Mouse (Mus musculus) MEL (cell line): ENCODE results near the gene Dglucy. TPM values are rescaled to one million over a fixed set of nuclear protein-coding genes. Genes with fewer than 3 reads are reported as not detected.

Source experiments
- DNase-seq: peaks from one replicate; pipeline ENCODE4 v3.0.0; 2011; ENCODE audit warnings: low read depth, low spot score
- H3K27ac ChIP-seq: 2 replicates; pipeline ENCODE4 v1.5.1; 2012; ENCODE audit warnings: low read depth, mild to moderate bottlenecking, control low read depth, low read length, moderate library complexity; ENCODE audit not compliant: control insufficient read depth
- H3K27me3 ChIP-seq, 2 experiments: fragments of 150-350 bp in 1 of 2; sonication (generic) in 1 of 2; 2 replicates each; pipeline ENCODE4 v1.6.1; 2012; ENCODE audit warnings: low read length in 2 of 2, mild to moderate bottlenecking in 2 of 2, improper control_type of control experiment in 1 of 2, moderate library complexity in 1 of 2; ENCODE audit not compliant: insufficient read depth in 2 of 2, control insufficient read depth in 1 of 2
- H3K36me3 ChIP-seq, 2 experiments: 2 replicates each; pipeline ENCODE4 v1.6.1; 2012 to 2014; ENCODE audit warnings: low read length in 2 of 2, improper control_type of control experiment in 1 of 2, inconsistent platforms in 1 of 2, mild to moderate bottlenecking in 1 of 2; ENCODE audit not compliant: insufficient read depth in 2 of 2, control insufficient read depth in 1 of 2
- H3K4me1 ChIP-seq, 2 experiments: fragments of 150-350 bp in 1 of 2; sonication (generic) in 1 of 2; 2 replicates each; pipeline ENCODE4 v1.6.1; 2012; ENCODE audit warnings: low read length in 2 of 2, improper control_type of control experiment in 1 of 2, mild to moderate bottlenecking in 1 of 2; ENCODE audit not compliant: insufficient read depth in 2 of 2, control insufficient read depth in 1 of 2
- H3K4me3 ChIP-seq, 2 experiments: fragments of 150-350 bp in 1 of 2; sonication (generic) in 1 of 2; 2 replicates each; pipeline ENCODE4 v1.5.1; 2012; ENCODE audit warnings: low read depth in 2 of 2, low read length in 2 of 2, mild to moderate bottlenecking in 2 of 2, moderate library complexity in 2 of 2, control low read depth in 1 of 2, improper control_type of control experiment in 1 of 2; ENCODE audit not compliant: control insufficient read depth in 1 of 2, insufficient read depth in 1 of 2
- H3K79me2 ChIP-seq: 2 replicates; pipeline ENCODE4 v1.6.1; 2012; ENCODE audit warnings: mild to moderate bottlenecking, low read length, moderate library complexity; ENCODE audit not compliant: control insufficient read depth, poor library complexity, insufficient read depth
- H3K9ac ChIP-seq: 2 replicates; pipeline ENCODE4 v1.6.1; 2012; ENCODE audit warnings: low read depth, mild to moderate bottlenecking, control low read depth, low read length, moderate library complexity; ENCODE audit not compliant: control insufficient read depth, poor library complexity, severe bottlenecking
- H3K9me3 ChIP-seq: fragments of 150-350 bp; sonication (generic); replicated peaks from 2 replicates; pipeline ENCODE4 v1.6.1; 2012; ENCODE audit warnings: mild to moderate bottlenecking, low read length, improper control_type of control experiment, moderate library complexity; ENCODE audit not compliant: insufficient read depth
- CHD1 ChIP-seq: IDR thresholded peaks from 2 replicates; pipeline ENCODE4 v1.6.1; 2012; ENCODE audit warnings: low read depth, mild to moderate bottlenecking, inconsistent platforms, low read length, improper control_type of control experiment
- CHD2 ChIP-seq: IDR thresholded peaks from 2 replicates; pipeline ENCODE4 v1.6.1; 2011; ENCODE audit warnings: low read length, improper control_type of control experiment
- CTCF ChIP-seq, 3 experiments: IDR thresholded peaks in 2 of 3; conservative IDR thresholded peaks in 1 of 3; 2 replicates each; pipeline ENCODE4 v1.5.1; 2011 to 2012; ENCODE audit warnings: low read length in 3 of 3, low read depth in 2 of 3, mild to moderate bottlenecking in 2 of 3, improper control_type of control experiment in 1 of 3, inconsistent platforms in 1 of 3, mixed read lengths in 1 of 3, moderate library complexity in 1 of 3; ENCODE audit not compliant: control insufficient read depth in 1 of 3, insufficient read depth in 1 of 3, poor library complexity in 1 of 3, severe bottlenecking in 1 of 3
- E2F4 ChIP-seq: IDR thresholded peaks from 2 replicates; pipeline ENCODE4 v1.6.1; 2011; ENCODE audit warnings: low read depth, low read length, improper control_type of control experiment, borderline replicate concordance
- EP300 ChIP-seq, 2 experiments: IDR thresholded peaks; 2 replicates each; pipeline ENCODE4 v1.6.1; 2011; ENCODE audit warnings: improper control_type of control experiment in 2 of 2, low read length in 2 of 2, low read depth in 1 of 2, mild to moderate bottlenecking in 1 of 2
- GABPA ChIP-seq: IDR thresholded peaks from 2 replicates; pipeline ENCODE4 v1.6.1; 2012; ENCODE audit warnings: low read depth, mild to moderate bottlenecking, inconsistent platforms, low read length, improper control_type of control experiment, moderate library complexity
- GATA1 ChIP-seq: IDR thresholded peaks from 2 replicates; pipeline ENCODE4 v1.6.1; 2011; ENCODE audit warnings: low read depth, low read length, improper control_type of control experiment
- HCFC1 ChIP-seq: IDR thresholded peaks from 2 replicates; pipeline ENCODE4 v1.6.1; 2012; ENCODE audit warnings: low read depth, mild to moderate bottlenecking, inconsistent platforms, low read length, improper control_type of control experiment, moderate library complexity
- KAT2A ChIP-seq: conservative IDR thresholded peaks from 2 replicates; pipeline ENCODE4 v1.6.1; 2012; ENCODE audit warnings: low read depth, low read length, improper control_type of control experiment, inconsistent platforms
- MAFK ChIP-seq: IDR thresholded peaks from 2 replicates; pipeline ENCODE4 v1.6.1; 2011; ENCODE audit warnings: low read depth, mild to moderate bottlenecking, low read length, improper control_type of control experiment, borderline replicate concordance
- MAZ ChIP-seq: IDR thresholded peaks from 2 replicates; pipeline ENCODE4 v1.6.1; 2012; ENCODE audit warnings: low read depth, mild to moderate bottlenecking, inconsistent platforms, low read length, improper control_type of control experiment
- MXI1 ChIP-seq: IDR thresholded peaks from 2 replicates; pipeline ENCODE4 v1.6.1; 2011; ENCODE audit warnings: mild to moderate bottlenecking, low read depth, low read length, improper control_type of control experiment
- MYB ChIP-seq: IDR thresholded peaks from 2 replicates; pipeline ENCODE4 v1.6.1; 2011; ENCODE audit warnings: mild to moderate bottlenecking, low read depth, low read length, improper control_type of control experiment
- MYC ChIP-seq: IDR thresholded peaks from 2 replicates; pipeline ENCODE4 v1.6.1; 2011; ENCODE audit warnings: low read depth, mild to moderate bottlenecking, low read length, improper control_type of control experiment, moderate library complexity
- NRF1 ChIP-seq: IDR thresholded peaks from 2 replicates; pipeline ENCODE4 v1.6.1; 2014; ENCODE audit warnings: low read depth, mild to moderate bottlenecking, inconsistent platforms, low read length, improper control_type of control experiment, moderate library complexity; ENCODE audit not compliant: poor library complexity, insufficient read depth, severe bottlenecking
- POLR2AphosphoS2 ChIP-seq: IDR thresholded peaks from 2 replicates; pipeline ENCODE4 v1.6.1; 2011; ENCODE audit warnings: low read length, improper control_type of control experiment
- RCOR1 ChIP-seq: IDR thresholded peaks from 2 replicates; pipeline ENCODE4 v1.6.1; 2012; ENCODE audit warnings: low read depth, mild to moderate bottlenecking, inconsistent platforms, low read length, improper control_type of control experiment
- SIN3A ChIP-seq: IDR thresholded peaks from 2 replicates; pipeline ENCODE4 v1.6.1; 2012; ENCODE audit warnings: low read length, improper control_type of control experiment, inconsistent platforms
- SMC3 ChIP-seq: IDR thresholded peaks from 2 replicates; pipeline ENCODE4 v1.6.1; 2011; ENCODE audit warnings: low read depth, low read length, improper control_type of control experiment
- TAL1 ChIP-seq: IDR thresholded peaks from 2 replicates; pipeline ENCODE4 v1.6.1; 2012; ENCODE audit warnings: mild to moderate bottlenecking, inconsistent platforms, low read length, moderate library complexity, mixed read lengths
- TBP ChIP-seq: IDR thresholded peaks from 2 replicates; pipeline ENCODE4 v1.8.0; 2011; ENCODE audit warnings: low read depth, low read length, improper control_type of control experiment
- TCF12 ChIP-seq: IDR thresholded peaks from 2 replicates; pipeline ENCODE4 v1.6.1; 2014; ENCODE audit warnings: low read depth, mild to moderate bottlenecking, inconsistent platforms, low read length, improper control_type of control experiment, moderate library complexity
- USF1 ChIP-seq: IDR thresholded peaks from 2 replicates; pipeline ENCODE4 v1.6.1; 2014; ENCODE audit warnings: low read depth, mild to moderate bottlenecking, inconsistent platforms, low read length, improper control_type of control experiment, moderate library complexity
- ZC3H11A ChIP-seq: IDR thresholded peaks from 2 replicates; pipeline ENCODE4 v1.6.1; 2012; ENCODE audit warnings: low read depth, mild to moderate bottlenecking, inconsistent platforms, low read length, improper control_type of control experiment
- ZKSCAN1 ChIP-seq: IDR thresholded peaks from 2 replicates; pipeline ENCODE4 v1.6.1; 2012; ENCODE audit warnings: low read depth, mild to moderate bottlenecking, inconsistent platforms, low read length, improper control_type of control experiment, moderate library complexity
- ZNF384 ChIP-seq: IDR thresholded peaks from 2 replicates; pipeline ENCODE4 v1.6.1; 2012; ENCODE audit warnings: low read depth, mild to moderate bottlenecking, inconsistent platforms, low read length, improper control_type of control experiment
- polyA plus RNA-seq, 2 experiments: library from polyadenylated mRNA; stranded (reverse) in 1 of 2; unstranded in 1 of 2; fragments of >175 nt in 1 of 2; fragments of >200 nt in 1 of 2; gene quantifications; 2 replicates each; pipeline versions ENCODE4 v1.2.1 to v1.2.4; 2012; ENCODE audit warnings: low replicate concordance in 2 of 2, low read depth in 1 of 2; ENCODE audit not compliant: insufficient read length in 2 of 2, insufficient read depth in 1 of 2, missing spikeins in 1 of 2
- total RNA-seq: library from RNA; depleted of rRNA; stranded (reverse); fragments of 300-350 nt; gene quantifications from 2 replicates; pipeline ENCODE4 v1.2.3, GENCODE M21; 2012

Gene Dglucy
- total and polyA plus RNA-seq, 3 experiments: 0.03 TPM; not detected in 2

GRCm38 (mm10) chr12:100901386-100901785, 122.5 kb downstream of the Dglucy start:
- Histone ChIP-seq H3K9me3 (no peaks in the 10 kb centered on the region), H3K27me3 (peaks cover 17 to 18% of the 10 kb centered on the region in 2 experiments), H3K4me1 (no peaks in the 10 kb centered on the region), H3K79me2 (no peaks in the 10 kb centered on the region), H3K36me3 (no peaks in the 10 kb centered on the region), H3K4me3 (no peak overlapping the region), H3K9ac (no peak overlapping the region), H3K27ac (no peak overlapping the region)
- TF ChIP-seq RCOR1 (no peak), MAFK (no peak), USF1 (no peak), GABPA (no peak), KAT2A (no peak), MAZ (no peak), ZNF384 (no peak), HCFC1 (no peak), TCF12 (no peak), TAL1 (no peak), ZC3H11A (no peak)
- no peak for DNase-seq

GRCm38 (mm10) chr12:100903761-100904160, 124.9 kb downstream of the Dglucy start:
- TF ChIP-seq MYC (no peak), MYB (no peak), SMC3 (no peak), GATA1 (no peak), CHD1 (no peak), E2F4 (no peak), TBP (no peak), CHD2 (no peak), EP300 (IDR thresholded peaks at IDR 0.05; ENCODE audit: low read depth in 1 of 2, low read length in 2 of 2) (no peak), MXI1 (no peak), SIN3A (no peak), MAZ (no peak), POLR2AphosphoS2 (no peak), GABPA (no peak), ZKSCAN1 (no peak), ZNF384 (no peak), KAT2A (no peak), NRF1 (no peak), CTCF (IDR thresholded peaks at IDR 0.05 in 2 of 3, conservative IDR thresholded peaks at IDR 0.05 in 1 of 3; ENCODE audit: control insufficient read depth in 1 of 3, insufficient read depth in 1 of 3, low read depth in 2 of 3, low read length in 3 of 3, poor library complexity in 1 of 3, severe bottlenecking in 1 of 3) (no peak)
- TF ChIP-seq, all 39 proteins: peak for 0
- no peak for DNase-seq
- no peaks in the 10 kb centered on the region for H3K9me3 ChIP-seq
- H3K27ac ChIP-seq: no peak overlapping the region
- no peaks in the 10 kb centered on the region for H3K36me3 ChIP-seq
- H3K9ac ChIP-seq: no peak overlapping the region
- peaks cover 17% of the 10 kb centered on the region in 2 experiments for H3K27me3 ChIP-seq
- no peaks in the 10 kb centered on the region for H3K4me1 ChIP-seq
- no peaks in the 10 kb centered on the region for H3K79me2 ChIP-seq
- H3K4me3 ChIP-seq: no peak overlapping the region
